Mouse (Mus musculus) spleen, postnatal 4 days (tissue): ENCODE measurements around the gene Fam166b.

Experiments
- DNase-seq, 2 experiments: peaks; one replicate each; pipeline ENCODE4 v3.0.0; 2022; ENCODE audit warnings: low spot score in 2 of 2

The Fam166b gene

GRCm38 (mm10) chr4:43406162-43406971 is 22.6 kb downstream of the Fam166b start:
- DNase-seq = no peak

- DNase-seq = no peak
Measured at GRCm38 (mm10) chr4:43404697-43405096, 24.2 kb downstream of the Fam166b start.

- no peak for DNase-seq
Measured at GRCm38 (mm10) chr4:43402212-43402611, 26.7 kb downstream of the Fam166b start.

- no peak for DNase-seq
Measured at GRCm38 (mm10) chr4:43401486-43401885, 27.4 kb downstream of the Fam166b start.

GRCm38 (mm10) chr4:43400976-43401375 is 28.0 kb downstream of the Fam166b start:
- DNase-seq = no peak

GRCm38 (mm10) chr4:43399391-43400131 is 29.4 kb downstream of the Fam166b start:
- no peak for DNase-seq

- no peak for DNase-seq
Measured at GRCm38 (mm10) chr4:43398829-43399331, 30.1 kb downstream of the Fam166b start.

- no peak for DNase-seq
Measured at GRCm38 (mm10) chr4:43398014-43398413, 30.9 kb downstream of the Fam166b start.

- DNase-seq = no peak
Measured at GRCm38 (mm10) chr4:43396381-43396780, 32.6 kb downstream of the Fam166b start.

GRCm38 (mm10) chr4:43395836-43396235 is 33.1 kb downstream of the Fam166b start:
- no peak for DNase-seq

GRCm38 (mm10) chr4:43395147-43395546 is 33.8 kb downstream of the Fam166b start:
- DNase-seq = no peak

GRCm38 (mm10) chr4:43394345-43394891 is 34.5 kb downstream of the Fam166b start:
- no peak for DNase-seq

- DNase-seq = no peak
Measured at GRCm38 (mm10) chr4:43391521-43392050, 37.3 kb downstream of the Fam166b start.

- DNase-seq = no peak
Measured at GRCm38 (mm10) chr4:43389845-43390440, 39.0 kb downstream of the Fam166b start.

- DNase-seq = no peak
Measured at GRCm38 (mm10) chr4:43389390-43389789, 39.5 kb downstream of the Fam166b start.

- no peak for DNase-seq
Measured at GRCm38 (mm10) chr4:43386932-43387331, 42.0 kb downstream of the Fam166b start.

GRCm38 (mm10) chr4:43384541-43384940 is 44.4 kb downstream of the Fam166b start:
- DNase-seq = no peak

GRCm38 (mm10) chr4:43384083-43384460 is 44.9 kb downstream of the Fam166b start:
- no peak for DNase-seq

GRCm38 (mm10) chr4:43383246-43384082 is 45.5 kb downstream of the Fam166b start:
- no peak for DNase-seq

- DNase-seq = no peak
Measured at GRCm38 (mm10) chr4:43382155-43383020, 46.5 kb downstream of the Fam166b start.
